Mouse (Mus musculus) right cerebral cortex, postnatal 4 days (tissue): Measurements from ENCODE around the gene Gm15446.
A peak's percentile ranks its signal among the peaks of the same experiment; 100 is the strongest.
"Not testable (repeated sequence)": the region's sequence is repeated elsewhere in the genome, so short reads cannot be mapped to it uniquely, and the experiment has no call there.

Experiments used
- DNase-seq: peaks from one replicate; pipeline ENCODE4 v3.0.0-alpha.2; 2022

The Gm15446 gene

DNA sequence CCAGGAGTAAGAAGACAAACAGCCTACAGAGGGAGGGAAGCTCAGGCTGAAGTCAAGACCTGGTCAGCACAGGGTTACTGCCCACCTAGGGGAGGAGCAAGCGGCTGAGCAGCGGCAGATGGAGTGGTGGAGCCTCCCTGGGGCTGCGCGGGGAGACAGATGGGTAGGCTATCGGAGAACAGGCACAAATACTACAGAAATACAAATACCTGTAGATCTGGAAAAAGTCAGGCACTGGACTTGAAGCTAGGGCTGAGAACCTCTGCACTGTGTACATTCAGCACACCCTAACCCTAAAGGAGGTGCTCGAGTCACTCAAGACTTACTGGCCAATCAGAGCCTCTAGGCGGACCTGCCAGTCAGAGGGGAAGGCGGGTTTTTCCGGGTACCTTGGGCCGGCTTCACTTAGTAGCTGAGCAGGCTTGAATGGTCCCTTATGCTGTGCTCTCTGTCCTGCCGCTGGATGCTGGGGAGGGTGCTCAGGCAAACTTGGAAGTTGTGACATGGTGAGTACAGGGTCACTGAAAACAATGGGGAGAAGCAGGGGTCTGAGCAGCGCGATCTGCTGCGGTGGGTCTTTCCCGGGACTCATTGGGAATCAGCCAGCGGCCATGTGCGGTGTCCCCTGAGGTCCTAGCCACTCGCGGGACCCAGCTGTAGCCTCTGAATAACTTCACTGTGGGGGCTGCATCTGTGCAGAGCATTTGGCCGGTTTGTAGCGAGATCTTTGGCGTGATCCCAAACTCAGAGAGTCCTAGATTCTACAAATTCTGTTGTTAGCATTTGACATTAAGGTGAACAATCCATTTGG, at the start of gene Gm15446:
Gene Gm15446, plus strand, starts transcription at position 140 of the 811 bp plus-strand sequence.
- peak; percentile 78 for DNase-seq

DNA sequence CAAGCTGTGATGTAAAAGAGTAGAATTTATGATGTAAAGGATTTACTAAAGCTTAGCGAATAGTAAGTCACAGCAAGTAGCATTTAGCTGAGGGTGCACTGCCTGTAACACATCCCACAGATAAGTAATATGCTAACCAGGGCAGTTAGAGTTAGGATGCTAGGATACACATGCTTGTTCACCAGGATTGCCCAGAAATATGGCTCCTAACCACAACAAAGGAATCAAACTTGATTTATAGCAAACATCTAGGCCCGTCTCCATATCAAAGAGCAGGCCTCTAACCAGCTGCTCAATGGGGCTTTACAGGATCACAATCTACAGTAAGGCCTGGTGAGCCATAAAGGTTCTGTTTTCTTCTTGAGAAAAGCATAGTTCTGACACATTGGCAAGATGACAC, 929 bp downstream of the Gm15446 start:
- DNase-seq, result not testable (repeated sequence)

- no peak for DNase-seq
Measured at GRCm38 (mm10) chr5:109924936-109925335, 1.7 kb downstream of the Gm15446 start.

GRCm38 (mm10) chr5:109950281-109950680, 27.1 kb downstream of the Gm15446 start:
- DNase-seq, result no peak

DNA sequence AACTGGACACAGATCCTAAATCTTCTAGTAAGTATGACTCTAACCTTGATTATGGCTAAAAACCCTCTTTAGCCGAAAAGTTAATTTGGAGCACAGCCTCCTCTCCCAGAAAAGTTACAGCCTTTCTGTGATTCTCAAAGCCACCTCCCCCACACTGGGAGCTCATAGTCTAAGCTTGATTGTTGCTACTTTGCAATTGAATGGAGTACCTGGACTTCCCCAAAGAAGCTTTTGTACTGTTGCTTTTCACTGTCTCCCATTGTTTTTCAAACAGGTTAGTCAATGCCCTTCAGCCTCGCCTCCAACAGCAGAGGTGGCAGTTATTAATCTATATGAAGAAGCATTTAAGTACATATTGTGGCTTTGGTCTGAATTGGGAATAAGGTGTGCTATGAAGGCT, 57.5 kb downstream of the Gm15446 start:
- not testable (repeated sequence) for DNase-seq
